Mouse (Mus musculus) CH12.LX (cell line): ENCODE measurements around the gene Ccdc141.

ENCODE experiments used
- CTCF ChIP-seq, 2 experiments: IDR thresholded peaks in 1 of 2; conservative IDR thresholded peaks in 1 of 2; 2 replicates each; pipeline ENCODE4 v1.5.1; 2011 to 2012; ENCODE audit warnings: low read depth in 2 of 2, low read length in 2 of 2, improper control_type of control experiment in 1 of 2, inconsistent platforms in 1 of 2, mild to moderate bottlenecking in 1 of 2, moderate library complexity in 1 of 2
- GABPA ChIP-seq: IDR thresholded peaks from 2 replicates; pipeline ENCODE4 v1.6.1; 2012; ENCODE audit warnings: low read depth, low read length, improper control_type of control experiment, inconsistent platforms; ENCODE audit not compliant: insufficient replicate concordance
- MAFK ChIP-seq: IDR thresholded peaks from 2 replicates; pipeline ENCODE4 v1.6.1; 2011; ENCODE audit warnings: low read length, improper control_type of control experiment; ENCODE audit not compliant: insufficient replicate concordance
- MAX ChIP-seq: IDR thresholded peaks from 2 replicates; pipeline ENCODE4 v1.6.1; 2011; ENCODE audit warnings: low read length, improper control_type of control experiment
- MXI1 ChIP-seq: IDR thresholded peaks from 2 replicates; pipeline ENCODE4 v1.6.1; 2011; ENCODE audit warnings: mild to moderate bottlenecking, low read depth, low read length, improper control_type of control experiment
- POLR2A ChIP-seq: IDR thresholded peaks from 2 replicates; pipeline ENCODE4 v1.6.1; 2011; ENCODE audit warnings: low read depth, mild to moderate bottlenecking, improper control_type of control experiment, low read length
- POLR2AphosphoS2 ChIP-seq: IDR thresholded peaks from 2 replicates; pipeline ENCODE4 v1.6.1; 2011; ENCODE audit warnings: low read depth, low read length, improper control_type of control experiment
- RAD21 ChIP-seq: IDR thresholded peaks from 2 replicates; pipeline ENCODE4 v1.6.1; 2011; ENCODE audit warnings: low read depth, mild to moderate bottlenecking, low read length, improper control_type of control experiment, moderate library complexity

- TF ChIP-seq POLR2AphosphoS2 (no peak), MXI1 (no peak), POLR2A (no peak), MAFK (no peak), MAX (no peak), CTCF (conservative IDR thresholded peaks at IDR 0.05 in 1 of 2, IDR thresholded peaks at IDR 0.05 in 1 of 2; ENCODE audit: low read depth in 2 of 2, low read length in 2 of 2) (no peak), GABPA (no peak), RAD21 (no peak)
Observed at GRCm38 (mm10) chr2:77034112-77034511, 136.3 kb downstream of the Ccdc141 start.
